Mouse (Mus musculus) WW6 (cell line): ENCODE results near the gene Mapkap1.

Source experiments
- DNase-seq: peaks from one replicate; pipeline ENCODE4 v3.0.0-alpha.2; 2013; ENCODE audit warnings: low read depth, low spot score

The Mapkap1 gene

DNA sequence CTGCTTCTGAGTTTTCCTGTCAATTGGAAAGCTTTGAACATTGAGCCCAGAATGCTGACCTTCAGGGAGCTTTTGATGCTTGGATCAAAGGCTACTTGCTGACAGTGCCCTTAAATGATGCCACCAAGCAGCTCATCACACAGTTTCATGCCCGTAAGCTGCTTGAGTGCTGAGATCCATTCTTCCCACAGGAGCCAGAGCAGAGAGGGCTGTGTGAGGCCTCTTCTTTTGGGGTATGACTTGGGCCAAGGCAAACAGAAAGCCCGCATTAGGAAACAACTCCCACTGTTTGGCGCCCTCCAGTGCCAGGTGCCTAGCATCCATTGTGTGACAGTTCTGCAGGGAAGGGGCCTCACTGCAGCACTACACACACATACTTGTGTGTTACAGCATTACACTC is 123.5 kb downstream of the Mapkap1 start:
- DNase-seq: no peak

DNA sequence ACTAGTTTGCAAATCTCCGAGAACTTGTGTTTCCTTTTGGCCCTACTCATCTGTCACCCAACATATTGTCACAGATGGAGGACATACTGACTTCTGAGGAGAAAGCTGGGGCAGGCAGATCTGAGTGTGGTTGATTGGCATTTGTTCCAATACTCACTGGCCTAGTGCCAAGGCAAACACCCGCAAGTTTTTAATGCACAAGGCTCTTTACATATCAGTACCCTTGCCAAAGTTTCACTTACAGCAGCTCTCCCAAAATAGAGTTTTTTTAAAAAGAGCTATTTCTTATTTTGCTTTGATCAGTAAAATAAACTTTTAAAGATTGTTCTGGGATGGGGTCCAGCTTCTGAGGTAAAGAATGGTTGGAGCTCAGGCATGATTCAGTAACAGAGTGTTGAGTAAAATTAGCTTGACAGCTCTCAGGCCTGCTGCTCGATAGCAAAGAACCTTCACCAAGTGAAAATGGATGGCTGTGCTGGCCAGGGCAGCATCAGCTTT is 125.3 kb downstream of the Mapkap1 start:
- DNase-seq: no peak

DNA sequence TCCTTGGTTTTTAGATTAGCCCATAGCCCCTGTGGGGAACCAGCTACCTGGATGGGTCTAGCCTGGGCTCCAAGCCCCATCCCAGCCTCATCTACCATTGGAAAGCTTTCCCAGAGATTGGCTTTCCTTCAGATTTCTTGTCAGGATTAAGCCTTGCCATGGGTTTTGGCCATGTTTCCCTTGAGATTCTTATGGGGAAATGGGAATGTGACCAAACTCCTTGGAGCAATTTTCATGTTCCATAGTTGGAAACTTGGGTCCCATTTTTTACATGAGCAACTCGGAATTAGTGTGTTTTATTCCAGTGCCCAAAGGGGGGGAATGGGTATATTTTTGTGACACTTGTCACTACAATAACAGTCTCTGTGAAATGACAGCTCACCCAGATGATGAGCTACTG is 125.8 kb downstream of the Mapkap1 start:
- no peak for DNase-seq

DNA sequence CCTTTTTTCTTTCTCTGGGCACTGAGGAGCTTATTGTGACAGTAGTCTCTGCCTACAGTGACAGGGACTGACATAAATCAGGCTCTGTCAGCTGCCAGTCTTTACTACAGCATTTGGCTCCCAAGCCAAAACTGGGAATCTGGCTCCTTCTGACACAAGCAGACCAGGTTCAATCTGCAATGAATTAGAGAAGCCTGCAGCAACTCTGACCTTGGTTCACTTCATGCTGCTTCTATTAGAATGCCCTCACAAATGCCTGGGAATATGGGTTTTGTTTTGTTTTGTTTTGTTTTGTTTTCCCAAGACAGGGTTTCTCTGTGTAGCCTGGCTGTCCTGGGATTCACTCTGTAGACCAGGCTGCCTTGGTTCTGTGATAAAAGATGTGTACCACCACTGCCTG is 126.7 kb downstream of the Mapkap1 start:
- DNase-seq: no peak

DNA sequence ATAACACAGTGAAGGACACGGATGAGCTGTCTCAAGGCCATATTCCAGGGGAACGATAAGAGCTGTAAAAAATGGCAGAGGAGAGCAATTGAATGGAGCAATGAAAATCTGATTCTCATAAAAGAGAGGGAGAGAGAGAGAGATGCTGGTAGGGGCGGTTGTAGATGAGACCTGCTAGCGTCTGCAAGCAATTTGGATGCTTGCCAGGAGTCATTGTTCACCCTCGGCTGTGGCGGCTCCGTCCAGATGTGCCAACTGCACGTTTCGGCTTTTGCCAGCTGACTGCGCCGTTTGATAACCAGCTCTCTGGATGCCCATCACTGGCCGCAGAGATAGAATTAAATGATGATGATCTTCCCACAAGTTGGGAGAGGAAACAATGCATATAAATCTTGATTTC is 128.4 kb downstream of the Mapkap1 start:
- DNase-seq: no peak

DNA sequence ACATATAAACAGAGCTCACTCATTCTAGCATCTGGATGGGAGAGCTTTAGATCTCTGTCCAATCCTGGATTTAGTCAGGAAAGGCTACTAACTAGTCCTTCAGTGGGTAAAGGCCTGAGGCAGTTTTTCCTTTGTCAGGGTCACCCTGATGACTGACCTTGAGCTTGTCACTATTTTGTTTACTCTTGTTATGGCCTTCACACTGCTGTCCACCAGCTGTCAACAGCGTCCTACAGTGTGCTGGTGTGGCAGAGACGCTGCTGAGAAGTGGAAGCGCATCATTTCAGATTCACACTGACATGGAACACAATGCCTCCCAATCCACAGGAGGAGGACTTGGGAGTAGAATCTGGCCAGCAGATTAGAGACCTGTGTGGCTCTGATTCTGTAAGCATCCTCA is 130.8 kb downstream of the Mapkap1 start:
- DNase-seq: no peak

DNA sequence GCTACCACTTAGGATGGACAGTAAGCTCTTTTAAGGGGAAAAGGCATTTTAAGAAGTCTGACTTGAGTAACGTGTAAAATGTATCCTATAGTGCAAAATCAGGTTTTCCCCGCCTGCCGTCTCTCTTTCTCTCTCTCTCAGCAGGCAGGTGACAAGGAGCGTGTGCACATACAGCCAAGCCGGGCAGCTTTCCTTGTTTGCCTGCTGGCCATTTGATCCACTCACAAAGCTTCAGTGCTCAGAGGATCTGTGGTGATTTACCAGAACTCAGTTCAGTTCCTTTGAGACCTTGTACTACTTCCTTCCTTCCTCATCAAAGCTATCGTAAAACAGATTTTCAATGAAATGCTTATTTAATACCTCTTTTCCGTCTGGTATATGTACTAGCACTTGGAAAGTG is 137.0 kb downstream of the Mapkap1 start:
- DNase-seq: no peak

DNA sequence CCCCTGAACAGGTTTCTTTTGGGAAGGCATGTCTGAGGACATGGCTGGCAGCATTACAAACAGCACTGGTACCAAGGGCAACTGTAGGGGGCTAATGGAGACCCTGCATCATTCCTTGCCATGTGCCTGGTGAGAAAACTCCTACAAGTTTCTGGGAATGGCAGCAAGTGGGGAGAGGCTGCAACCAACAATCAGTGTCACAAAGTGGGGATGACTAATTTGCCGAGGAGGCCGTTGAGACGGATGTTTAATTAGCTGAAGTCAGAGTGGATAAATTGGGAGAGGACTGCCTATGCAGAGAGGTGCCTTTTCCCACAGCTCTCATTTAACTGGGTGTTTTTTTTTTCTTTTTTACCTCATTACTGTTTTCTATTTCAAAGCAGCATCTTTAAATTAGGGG is 137.4 kb downstream of the Mapkap1 start:
- no peak for DNase-seq

DNA sequence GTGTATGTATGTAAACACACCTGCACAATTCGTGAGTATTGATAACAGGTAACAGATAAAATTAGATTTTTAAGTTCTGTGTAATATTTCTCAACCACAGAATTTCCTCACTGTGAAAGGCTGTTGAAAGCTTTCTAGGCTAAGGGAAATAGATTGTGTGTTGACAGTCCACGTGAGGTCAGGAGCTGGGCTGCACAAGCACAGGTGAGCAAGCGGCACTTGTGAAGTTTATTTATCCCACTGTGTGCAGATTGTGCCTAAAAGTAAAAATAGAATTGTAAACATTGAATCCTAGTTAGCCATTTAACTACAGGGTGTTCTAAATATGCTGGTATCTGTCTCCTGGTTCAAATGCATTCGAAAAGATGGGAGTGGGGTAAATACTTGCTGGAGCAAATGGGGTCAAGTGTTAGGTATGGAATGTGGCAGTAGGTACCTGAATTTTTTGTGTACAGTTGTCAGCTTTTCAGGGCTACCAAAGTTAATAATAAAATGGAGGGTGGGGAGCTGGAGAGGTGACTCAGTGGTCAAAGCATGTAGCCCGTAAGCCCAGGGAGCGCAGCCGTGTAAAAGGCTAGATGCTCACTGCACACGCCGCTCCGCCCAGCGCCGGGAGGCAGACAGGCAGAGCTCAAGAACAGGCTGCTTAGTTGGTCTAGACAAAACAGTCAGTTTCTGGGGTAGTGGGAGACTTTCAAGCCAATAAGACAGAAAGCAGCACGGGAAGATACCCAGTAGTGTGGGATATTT is 138.2 kb downstream of the Mapkap1 start:
- no peak for DNase-seq

DNA sequence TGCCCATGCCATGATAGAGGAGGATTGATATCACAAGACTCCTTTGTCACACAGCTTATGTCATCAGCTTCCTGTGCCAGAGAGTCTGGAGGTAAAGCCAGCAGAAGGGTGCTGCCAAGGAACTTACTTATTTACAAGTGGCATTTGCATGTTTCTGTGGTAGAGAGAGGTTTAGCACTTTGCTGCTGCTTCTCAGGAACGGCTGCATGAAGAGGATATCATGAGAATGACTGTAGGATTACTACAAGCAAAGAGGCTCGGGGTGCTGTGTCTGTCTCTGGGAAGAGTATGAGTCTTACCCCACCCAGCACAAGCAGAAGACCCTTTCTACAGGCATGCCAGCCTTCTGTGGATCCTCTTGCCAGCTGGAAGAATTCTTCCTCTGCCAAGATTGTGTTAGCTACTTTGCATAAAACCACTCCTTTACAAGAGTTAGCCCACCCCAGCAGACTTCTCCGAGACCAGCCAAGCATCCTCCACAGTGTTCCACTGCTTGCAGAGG is 139.7 kb downstream of the Mapkap1 start:
- no peak for DNase-seq

DNA sequence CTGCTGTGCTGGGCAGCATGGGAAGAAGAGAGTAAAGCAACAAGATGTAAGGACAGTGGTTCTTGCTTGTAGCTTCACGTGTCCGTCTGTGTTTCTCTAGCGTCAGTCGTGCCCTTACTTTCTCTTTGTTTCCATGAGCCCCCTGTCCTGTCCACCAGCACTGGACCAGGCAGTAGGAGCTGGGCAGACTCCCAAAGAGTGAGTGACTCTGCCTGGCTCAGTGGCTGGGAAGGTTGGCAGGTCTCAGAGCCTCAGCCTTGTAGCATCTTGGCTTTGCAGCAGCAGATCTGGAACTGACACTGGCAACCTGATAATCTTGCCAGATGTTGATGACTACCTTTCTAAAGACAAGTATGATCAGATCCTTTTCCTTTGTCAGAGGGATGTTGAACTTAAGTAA is 140.9 kb downstream of the Mapkap1 start:
- DNase-seq: no peak

DNA sequence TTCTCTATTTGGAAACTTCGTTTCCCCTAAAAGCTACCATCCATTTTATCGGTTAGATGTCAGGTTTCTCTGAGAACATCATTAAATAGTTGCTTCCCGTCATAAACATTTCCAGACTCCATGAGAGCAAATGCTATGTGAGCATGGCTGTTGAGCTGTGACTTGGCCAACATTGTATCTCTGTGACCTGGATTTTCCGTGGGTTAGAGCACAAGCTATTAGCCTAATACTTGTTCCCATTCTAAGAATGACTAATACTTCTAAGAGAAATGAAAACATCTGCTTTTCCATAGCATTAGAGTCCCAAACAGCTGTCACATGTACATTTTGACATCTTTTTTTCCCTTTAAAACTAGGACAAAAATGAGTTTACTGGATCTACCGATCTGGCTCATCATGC is 142.4 kb downstream of the Mapkap1 start:
- DNase-seq: no peak

DNA sequence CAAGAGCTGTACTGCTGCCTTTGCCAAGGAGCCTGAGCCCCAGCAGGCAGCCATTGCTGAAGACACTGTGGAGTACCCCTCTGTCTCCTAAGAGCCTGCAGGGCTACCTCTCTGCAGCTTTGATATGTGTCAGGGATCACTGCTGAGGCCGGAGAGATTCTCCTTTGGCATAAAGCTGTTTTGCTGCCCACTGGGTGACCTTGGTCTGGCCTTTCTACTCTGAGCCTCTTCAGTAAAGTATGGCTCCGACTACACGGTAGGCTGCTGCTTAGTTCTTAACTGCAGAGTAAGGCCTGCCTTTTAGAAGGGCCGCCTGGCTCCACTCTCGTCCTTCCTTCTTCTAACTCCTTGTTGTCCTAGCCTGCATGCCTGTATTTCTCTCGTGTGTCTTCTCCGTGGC is 142.9 kb downstream of the Mapkap1 start:
- DNase-seq: no peak

DNA sequence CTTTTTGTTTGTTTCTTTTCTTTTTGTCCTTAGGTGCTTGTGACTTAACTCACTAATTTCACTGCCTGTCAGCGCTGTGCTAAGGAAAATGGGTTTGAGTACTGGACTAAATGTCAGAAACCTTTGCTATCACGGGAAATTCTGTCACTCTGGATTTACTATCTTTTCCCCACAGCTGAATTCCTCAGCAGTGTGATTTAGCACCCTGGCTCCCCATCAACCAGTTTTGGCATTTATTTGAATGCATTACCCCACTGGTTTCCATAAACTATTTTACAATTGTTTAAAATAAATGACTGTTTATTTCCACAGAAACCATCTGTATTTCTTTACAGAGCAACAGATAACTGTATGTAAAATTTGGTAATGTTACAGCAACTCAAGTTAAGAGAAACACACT is 146.2 kb downstream of the Mapkap1 start:
- no peak for DNase-seq

DNA sequence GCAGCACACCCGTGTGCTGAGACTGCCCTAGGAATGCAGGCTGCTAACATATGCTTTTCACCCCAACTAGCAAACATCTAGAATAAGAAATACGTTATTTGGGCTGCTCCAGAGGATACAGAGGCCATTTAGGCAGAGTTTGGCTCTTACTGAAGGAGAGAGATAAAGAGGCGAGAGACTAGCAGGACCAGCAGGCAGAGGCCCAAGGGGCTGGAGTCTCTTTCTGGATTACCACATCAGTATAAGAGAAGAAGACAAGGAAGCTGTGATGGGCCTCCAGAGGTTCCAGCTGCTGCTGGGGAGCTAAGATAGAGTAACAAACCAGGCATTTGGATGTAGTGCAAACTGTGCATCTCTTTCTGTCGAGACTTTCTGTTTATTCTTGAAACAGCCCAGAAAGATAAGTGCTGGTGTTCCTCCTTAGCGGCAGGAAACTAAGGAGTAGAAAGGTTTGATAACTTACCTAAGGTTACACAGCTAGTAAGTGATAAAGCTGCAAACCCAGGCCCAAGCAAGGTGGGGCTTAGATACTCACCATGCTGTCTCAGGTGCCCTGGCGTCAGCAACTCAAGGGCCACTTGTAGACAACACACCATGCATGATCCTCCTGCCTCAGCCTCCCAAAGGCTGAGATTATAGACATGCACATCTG is 147.1 kb downstream of the Mapkap1 start:
- no peak for DNase-seq

DNA sequence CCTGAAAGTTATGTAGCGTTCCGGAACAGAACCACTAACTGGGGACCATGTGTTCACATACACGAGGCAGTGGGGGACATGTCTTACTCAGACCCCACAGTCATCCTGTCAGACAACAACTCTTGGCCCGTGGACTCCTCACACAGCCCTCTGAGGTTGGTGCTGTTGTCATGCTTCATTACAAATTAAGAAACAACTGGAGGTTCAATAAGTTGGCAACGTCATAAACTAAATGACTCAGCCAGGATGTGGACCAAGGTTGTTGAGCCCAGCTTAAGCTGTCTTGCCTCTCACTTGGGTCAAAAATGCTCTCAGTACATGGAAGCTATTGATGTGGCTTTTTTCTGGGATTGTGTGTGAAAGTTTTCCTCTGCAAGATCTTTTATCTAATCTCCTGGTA is 153.6 kb downstream of the Mapkap1 start:
- no peak for DNase-seq

DNA sequence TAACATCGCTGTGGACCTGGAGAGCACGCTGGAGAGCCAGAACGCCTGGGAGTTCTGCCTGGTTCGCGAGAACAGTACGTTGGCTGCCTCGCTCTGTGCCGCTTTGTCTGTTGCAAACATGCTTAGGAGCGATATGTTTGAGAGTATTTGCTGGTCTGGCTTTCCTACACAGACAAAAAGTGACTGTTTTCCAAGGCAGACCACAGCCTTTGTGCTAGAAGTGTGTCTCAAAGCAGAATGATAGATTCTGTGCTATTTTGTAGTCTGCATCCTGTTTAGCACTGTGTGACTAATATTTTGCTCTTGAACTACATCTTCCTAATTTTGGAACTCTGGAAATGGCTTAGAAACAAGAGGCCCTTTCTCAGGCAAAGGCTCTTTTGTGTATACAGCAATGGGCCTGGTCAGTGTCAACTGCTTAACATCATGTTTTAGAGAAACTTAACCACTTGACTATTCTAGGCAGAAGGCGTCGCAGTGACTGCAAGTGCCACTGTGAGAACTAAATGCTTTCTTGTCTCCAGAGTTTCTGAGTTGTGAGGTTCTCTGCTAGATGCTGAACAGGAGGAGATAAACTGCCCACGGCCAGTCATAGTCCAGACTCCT is 156.6 kb downstream of the Mapkap1 start:
- no peak for DNase-seq

DNA sequence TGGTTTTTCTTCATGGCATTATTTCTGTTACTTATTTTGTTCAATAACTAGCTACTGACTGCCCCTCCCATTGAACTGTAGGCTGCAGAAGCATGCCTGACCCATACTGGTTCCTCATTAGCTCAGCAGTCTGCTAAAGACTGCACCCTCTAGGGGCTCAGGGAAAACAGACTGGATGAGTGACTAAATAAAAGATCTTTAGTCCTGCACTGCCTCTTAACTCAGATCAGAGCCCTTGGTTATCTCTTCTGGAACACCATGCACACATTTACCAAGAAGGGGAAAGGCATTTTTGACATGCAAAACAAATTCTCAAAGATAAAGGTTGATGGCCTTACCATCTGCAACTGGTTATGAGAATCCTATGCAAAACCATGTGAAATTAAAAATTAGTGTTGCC is 157.3 kb downstream of the Mapkap1 start:
- no peak for DNase-seq

DNA sequence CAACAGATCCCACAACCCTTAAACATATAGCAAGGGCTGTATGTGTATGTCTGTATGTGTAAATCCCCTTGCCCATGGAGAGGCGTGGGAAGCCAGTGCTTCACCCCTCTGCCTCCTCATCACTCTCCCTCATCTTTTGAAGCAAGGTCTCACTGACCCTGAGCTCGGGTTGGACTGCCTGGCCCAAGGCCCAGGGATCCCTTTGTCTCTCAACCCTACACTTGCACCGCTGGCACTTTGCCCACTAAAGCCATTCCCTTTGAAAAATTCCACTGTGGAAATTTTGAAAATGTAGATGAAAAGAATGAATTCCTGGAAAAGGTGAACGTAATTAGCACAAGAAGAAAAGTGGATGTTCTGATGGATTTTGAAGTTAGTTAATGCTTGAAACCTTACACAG is 159.6 kb downstream of the Mapkap1 start:
- no peak for DNase-seq

DNA sequence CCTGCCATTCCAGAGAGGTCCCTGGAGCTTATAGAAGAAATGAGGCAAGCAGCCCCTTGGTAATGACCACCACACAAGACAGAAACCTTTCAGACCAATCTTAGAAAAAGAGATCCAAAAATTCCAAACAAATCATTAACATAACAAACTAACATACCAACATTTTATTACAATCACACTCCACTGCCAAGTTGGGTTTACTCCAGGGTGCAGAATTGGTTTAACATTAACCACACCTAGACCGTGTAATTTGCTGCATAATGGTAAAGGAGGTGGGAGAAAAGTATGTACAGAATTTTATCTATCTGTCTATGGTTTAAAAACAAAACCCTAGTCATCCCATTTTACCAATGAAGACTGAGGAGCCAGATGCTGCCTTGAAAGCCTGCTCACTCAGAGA is 160.0 kb downstream of the Mapkap1 start:
- DNase-seq: no peak

DNA sequence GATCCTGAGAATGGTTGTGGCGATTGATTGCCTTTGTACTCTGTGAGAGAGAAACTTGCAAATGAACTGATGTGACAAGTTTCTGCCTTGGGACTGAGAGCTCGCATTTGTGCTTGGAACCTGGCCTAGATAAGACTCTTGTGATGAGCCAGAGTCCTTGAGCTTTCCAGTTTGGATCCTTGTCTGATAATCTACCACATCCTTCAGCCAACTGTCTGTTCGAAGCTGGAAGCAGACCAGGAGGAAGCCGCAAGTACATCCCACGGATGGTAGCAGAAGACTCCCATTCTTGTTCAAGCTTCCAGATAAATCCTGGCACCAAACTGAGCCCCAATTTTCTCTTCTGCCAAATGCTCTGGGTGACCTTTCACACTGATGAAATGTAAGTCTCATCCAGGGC is 162.6 kb downstream of the Mapkap1 start:
- DNase-seq: no peak

DNA sequence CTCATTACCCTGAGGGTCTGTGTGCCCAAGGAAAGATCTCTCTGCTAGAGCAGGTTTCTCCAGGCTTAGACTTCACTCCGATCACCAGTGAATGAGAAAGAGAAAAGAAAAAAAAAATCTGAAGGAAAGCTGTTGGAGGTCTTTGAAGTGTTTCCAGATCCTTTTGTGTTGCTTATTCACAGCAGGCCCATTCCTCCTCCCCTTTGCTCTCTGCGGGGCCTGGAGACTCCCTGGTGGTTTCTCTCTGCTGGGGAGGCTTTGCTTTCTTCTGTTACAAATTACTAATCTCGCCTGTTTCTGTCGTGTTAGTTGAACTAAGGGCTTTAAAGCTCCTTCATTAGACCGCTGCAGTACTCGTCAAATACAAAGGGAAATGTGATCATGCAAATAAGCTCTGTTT is 163.8 kb downstream of the Mapkap1 start:
- peak; percentile 36 for DNase-seq

DNA sequence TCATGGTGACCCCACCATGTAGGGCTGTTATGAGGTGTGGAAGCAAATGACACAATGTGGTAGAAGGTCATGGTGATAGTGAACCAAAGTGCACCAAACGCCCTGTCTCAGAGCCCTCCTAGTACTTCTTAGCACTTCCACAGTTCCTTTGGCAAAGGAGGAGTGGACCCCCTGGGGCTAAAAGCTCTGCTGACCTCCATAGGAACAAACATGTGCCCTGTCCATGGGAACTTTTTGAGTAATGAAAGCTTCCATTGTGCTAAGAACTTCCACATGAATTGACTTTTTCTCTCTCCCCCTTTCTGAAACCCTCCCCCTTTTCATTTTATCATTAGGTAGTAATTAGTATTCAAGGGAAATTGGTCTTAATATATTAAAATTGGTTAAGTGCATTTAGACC is 164.5 kb downstream of the Mapkap1 start:
- DNase-seq: no peak
